Mouse (Mus musculus) heart, adult 2 months (tissue): Measurements from ENCODE around the gene Lyzl4. TPM values are rescaled to one million over a fixed set of nuclear protein-coding genes. Genes with fewer than 3 reads are reported as not detected.
"Not testable (repeated sequence)": the region's sequence is repeated elsewhere in the genome, so short reads cannot be mapped to it uniquely, and the experiment has no call there.

Source experiments
- DNase-seq, 2 experiments: peaks; one replicate each; pipeline ENCODE4 v3.0.0; 2021
- H3K27ac ChIP-seq: fragments of 200-600 bp; 2 replicates; pipeline ENCODE4 v1.8.1; 2022
- H3K27me3 ChIP-seq: fragments of 200-500 bp; 2 replicates; pipeline ENCODE4 v1.6.1; 2012; ENCODE audit warnings: mild to moderate bottlenecking, low read length, inconsistent platforms, mixed read lengths; ENCODE audit not compliant: control insufficient read depth, insufficient read depth
- H3K36me3 ChIP-seq: fragments of 200-500 bp; 2 replicates; pipeline ENCODE4 v1.6.1; 2012; ENCODE audit warnings: low read length, inconsistent platforms; ENCODE audit not compliant: control insufficient read depth, insufficient read depth
- H3K4me1 ChIP-seq: fragments of 200-500 bp; 2 replicates; pipeline ENCODE4 v1.6.1; 2011; ENCODE audit warnings: low read length; ENCODE audit not compliant: control insufficient read depth, insufficient read depth
- H3K4me3 ChIP-seq: fragments of 200-600 bp; 2 replicates; pipeline ENCODE4 v1.8.1; 2022
- H3K79me2 ChIP-seq: fragments of 200-500 bp; replicated peaks from 2 replicates; pipeline ENCODE4 v1.6.1; 2012; ENCODE audit warnings: mild to moderate bottlenecking, inconsistent platforms, low read length, moderate library complexity, mixed read lengths; ENCODE audit not compliant: control insufficient read depth, insufficient read depth
- H3K9ac ChIP-seq: fragments of 200-500 bp; 2 replicates; pipeline ENCODE4 v1.6.1; 2012; ENCODE audit warnings: low read depth, mild to moderate bottlenecking, control low read depth, inconsistent platforms, low read length, mixed read lengths
- CTCF ChIP-seq: fragments of 200-600 bp; IDR thresholded peaks from 2 replicates; pipeline ENCODE4 v1.8.1; 2022; ENCODE audit warnings: antibody characterized with exemption, mild to moderate bottlenecking, moderate library complexity
- EP300 ChIP-seq: fragments of 200-500 bp; IDR thresholded peaks from 2 replicates; pipeline ENCODE4 v1.6.1; 2011; ENCODE audit warnings: low read depth, low read length, control low read depth; ENCODE audit not compliant: insufficient read depth
- POLR2A ChIP-seq: fragments of 200-500 bp; IDR thresholded peaks from 2 replicates; pipeline ENCODE4 v1.6.1; 2011; ENCODE audit warnings: mild to moderate bottlenecking, low read depth, low read length, control low read depth; ENCODE audit not compliant: insufficient read depth
- WGBS: fragments of 180-500 bp; shearing (Covaris S2); methylation state at CpG from one replicate; pipeline ENCODE4 v1.1.7; 2018; 5-methylcytosine and 5-hydroxymethylcytosine counted together
- intact Hi-C: fragments of 180-260 bp; cut with DNase I; formaldehyde crosslinking; loops from one replicate; pipeline ENCODE4 v1.15.1; 2025
- polyA plus RNA-seq: library from polyadenylated mRNA; depleted of rRNA; stranded (reverse); fragments of >200 nt; gene quantifications from 2 replicates; pipeline ENCODE4 v1.2.3, GENCODE M21; 2012
- total RNA-seq, 2 experiments: library from RNA; stranded (reverse); gene quantifications; 2 replicates each; pipeline ENCODE4 v1.2.3; 2021

Gene Lyzl4
- total and polyA plus RNA-seq, 3 experiments: 0.12 TPM; not detected in 2

GRCm38 (mm10) chr9:121602381-121602780 lies 39.5 kb downstream of the Lyzl4 start:
- WGBS: 85% methylated on average over 2 of the region's 2 CpGs
- no peak for TF ChIP-seq EP300
- Histone ChIP-seq H3K36me3 (no peaks in the 10 kb centered on the region), H3K27me3 (no peaks in the 10 kb centered on the region), H3K79me2 (no peaks in the 10 kb centered on the region), H3K27ac (no peak overlapping the region), H3K4me3 (no peak overlapping the region), H3K9ac (no peak overlapping the region), H3K4me1 (0 out of 2 replicates have a peak, but pooled peaks cover 2% of the 10 kb centered on the region)
- intact Hi-C loops: no loop called here
- DNase-seq: no peak

- no peaks in the 10 kb centered on the region for H3K27me3 ChIP-seq
- no peaks in the 10 kb centered on the region for H3K79me2 ChIP-seq
- no peak for DNase-seq
- no peak overlapping the region for H3K4me3 ChIP-seq
- no peaks in the 10 kb centered on the region for H3K36me3 ChIP-seq
- no peak overlapping the region for H3K9ac ChIP-seq
- 22% methylated on average over 6 of the region's 6 CpGs for WGBS
- TF ChIP-seq CTCF (no peak), EP300 (no peak), POLR2A (no peak)
- intact Hi-C loops: no loop called here
- 0 out of 2 replicates have a peak, but pooled peaks cover 2% of the 10 kb centered on the region for H3K4me1 ChIP-seq
- H3K27ac ChIP-seq: no peak overlapping the region
Measured at GRCm38 (mm10) chr9:121600861-121601427, 41.0 kb downstream of the Lyzl4 start.

DNA sequence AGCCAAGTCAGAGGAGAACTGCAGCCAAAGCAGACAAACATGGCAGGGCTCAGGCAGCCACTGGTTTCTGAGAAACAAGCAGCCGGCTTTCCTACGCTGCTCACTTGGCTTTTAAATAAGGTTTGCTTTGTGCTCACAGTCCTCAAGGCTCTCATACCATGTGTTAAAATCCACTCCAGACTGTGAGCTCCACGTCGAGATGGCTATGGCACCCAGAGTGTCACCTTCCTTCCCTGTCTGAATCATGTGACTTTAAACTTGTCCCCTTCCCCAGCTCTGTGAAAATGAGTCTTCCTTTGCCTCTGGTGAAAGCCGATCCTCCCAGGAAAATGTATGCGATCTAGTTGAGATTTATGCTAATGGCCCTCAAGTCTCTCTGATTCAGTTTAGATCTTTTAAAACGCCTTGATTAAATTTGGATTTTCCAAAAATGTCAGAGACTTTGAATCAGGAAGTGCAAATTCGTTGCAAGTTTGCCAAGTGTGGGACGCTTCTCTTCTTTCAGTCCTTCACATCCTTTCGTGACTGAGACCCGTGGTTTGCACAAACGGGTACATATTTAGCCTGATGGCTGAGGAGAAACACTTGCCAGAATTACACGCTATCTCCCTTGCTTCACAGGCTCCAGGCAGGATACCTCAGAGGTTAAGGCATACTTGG lies 41.6 kb downstream of the Lyzl4 start:
- H3K27ac ChIP-seq: no peak overlapping the region
- no peaks in the 10 kb centered on the region for H3K27me3 ChIP-seq
- 0 out of 2 replicates have a peak, but pooled peaks cover 2% of the 10 kb centered on the region for H3K4me1 ChIP-seq
- intact Hi-C loops: no loop called here
- H3K9ac ChIP-seq: no peak overlapping the region
- 33% methylated on average over 13 of the region's 13 CpGs for WGBS
- TF ChIP-seq POLR2A (no peak), EP300 (no peak), CTCF (no peak)
- H3K36me3 ChIP-seq: no peaks in the 10 kb centered on the region
- no peak for DNase-seq
- no peak overlapping the region for H3K4me3 ChIP-seq
- no peaks in the 10 kb centered on the region for H3K79me2 ChIP-seq

GRCm38 (mm10) chr9:121599551-121599950 lies 42.3 kb downstream of the Lyzl4 start:
- 0 out of 2 replicates have a peak, but pooled peaks cover 2% of the 10 kb centered on the region for H3K4me1 ChIP-seq
- no peaks in the 10 kb centered on the region for H3K79me2 ChIP-seq
- no peak overlapping the region for H3K9ac ChIP-seq
- H3K27me3 ChIP-seq: no peaks in the 10 kb centered on the region
- TF ChIP-seq EP300 (no peak), CTCF (no peak), POLR2A (no peak)
- no peaks in the 10 kb centered on the region for H3K36me3 ChIP-seq
- H3K4me3 ChIP-seq: no peak overlapping the region
- 81% methylated on average over 6 of the region's 6 CpGs for WGBS
- no peak overlapping the region for H3K27ac ChIP-seq
- no peak for DNase-seq
- intact Hi-C loops: no loop called here

DNA sequence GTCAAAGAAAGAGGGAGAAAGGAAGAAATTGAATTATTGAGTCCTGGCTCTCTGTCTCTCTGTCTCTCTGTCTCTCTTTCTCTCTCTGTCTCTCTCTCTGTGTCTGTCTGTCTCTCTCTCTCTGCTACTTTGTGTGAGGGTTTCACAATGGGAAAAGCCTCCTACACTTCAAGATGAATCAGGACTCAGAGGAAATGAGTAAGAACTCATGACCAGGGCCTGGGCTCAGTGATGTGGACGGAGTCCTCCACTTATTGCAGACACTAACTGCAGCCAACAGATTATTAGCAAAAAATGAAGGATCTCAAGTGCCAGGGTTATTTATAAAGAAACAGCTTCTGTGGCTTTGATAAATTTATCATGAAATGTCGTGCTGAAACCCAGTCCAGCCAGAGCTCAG lies 43.8 kb downstream of the Lyzl4 start:
- Histone ChIP-seq H3K36me3 (no peaks in the 10 kb centered on the region), H3K27ac (no peak overlapping the region), H3K4me3 (no peak overlapping the region), H3K4me1 (0 out of 2 replicates have a peak, but pooled peaks cover 2% of the 10 kb centered on the region), H3K9ac (no peak overlapping the region), H3K27me3 (no peaks in the 10 kb centered on the region), H3K79me2 (no peaks in the 10 kb centered on the region)
- 39% methylated on average over 2 of the region's 2 CpGs for WGBS
- intact Hi-C loops: no loop called here
- no peak for DNase-seq
- TF ChIP-seq POLR2A: no peak
- no peak for TF ChIP-seq CTCF
- TF ChIP-seq EP300: no peak

DNA sequence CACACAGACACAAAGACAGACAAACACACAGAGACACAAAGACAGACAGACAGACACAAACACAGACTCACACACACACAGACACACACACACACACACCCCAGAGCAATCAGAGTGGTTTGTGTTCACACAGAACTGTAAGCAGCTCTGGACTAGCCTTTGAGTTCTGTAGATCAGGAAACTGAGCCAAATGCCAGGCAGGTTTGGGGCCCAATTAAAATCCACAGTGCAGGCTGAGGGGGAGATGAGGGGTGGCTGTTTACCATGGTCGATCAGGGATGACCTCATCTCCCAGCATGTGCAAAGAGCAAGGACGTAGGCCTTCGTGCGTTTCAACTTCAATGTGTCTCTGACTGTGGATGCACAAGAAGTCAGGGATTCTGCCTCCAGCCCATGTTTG lies 47.1 kb downstream of the Lyzl4 start:
- intact Hi-C loops: no loop called here
- H3K79me2 ChIP-seq: no peaks in the 10 kb centered on the region
- H3K4me1 ChIP-seq: no peaks in the 10 kb centered on the region; the same call in 1 of the 2 replicates
- no peak overlapping the region for H3K27ac ChIP-seq
- TF ChIP-seq POLR2A (no peak), CTCF (no peak), EP300 (no peak)
- no peak for DNase-seq
- no peaks in the 10 kb centered on the region for H3K27me3 ChIP-seq
- no peaks in the 10 kb centered on the region for H3K36me3 ChIP-seq
- 76% methylated on average over 4 of the region's 4 CpGs for WGBS
- no peak overlapping the region for H3K4me3 ChIP-seq
- H3K9ac ChIP-seq: no peak overlapping the region

- H3K9ac ChIP-seq, H3K4me1 ChIP-seq, H3K27me3 ChIP-seq, intact Hi-C loops, DNase-seq, H3K4me3 ChIP-seq, H3K79me2 ChIP-seq, H3K27ac ChIP-seq, H3K36me3 ChIP-seq: not testable (repeated sequence)
- WGBS: 85% methylated on average over 3 of the region's 3 CpGs
Measured at GRCm38 (mm10) chr9:121593768-121594167, 48.1 kb downstream of the Lyzl4 start.
